Mouse (Mus musculus) brain, adult 10 weeks (tissue): ENCODE data around the gene Bag5. TPM values are rescaled to one million over a fixed set of nuclear protein-coding genes. Genes with fewer than 3 reads are reported as not detected.

Experiments used
- polyA plus RNA-seq: library from polyadenylated mRNA; stranded (reverse); fragments of 350-450 nt; fragmentation: Illumina TruSeq; extraction: RNeasy Lipid Tissue Mini Kit (QIAGEN cat#74804); gene quantifications from one replicate; pipeline ENCODE4 v1.2.3, GENCODE M21; 2015; ENCODE audit warnings: low read depth, low replicate concordance

The Bag5 gene
- 53.5 TPM for polyA plus RNA-seq

GRCm38 (mm10) chr12:111713004-111713651 is at the start of gene Bag5, which contains the start of gene Apopt1:
Gene Bag5 (minus strand): TSS chr12:111713257.
Gene Apopt1 (plus strand): TSS chr12:111713261.

GRCm38 (mm10) chr12:111758381-111759175 is 45.5 kb upstream of the Bag5 start, which contains the start of gene Klc1:
Gene Klc1 (plus strand): TSS chr12:111758849.

GRCm38 (mm10) chr12:111677882-111678669 is 35.0 kb downstream of the Bag5 start, which contains the start of gene Trmt61a:
Gene Trmt61a (plus strand): TSS chr12:111678105.

GRCm38 (mm10) chr12:111672176-111672575 is 40.9 kb downstream of the Bag5 start, which contains the start of gene Ckb:
Gene Ckb (minus strand): TSS chr12:111672338.

Other genes with a start within 250 kb of the Bag5 start
- 6.2 TPM for gene Gm266, start 227.4 kb downstream of the Bag5 start, polyA plus RNA-seq
- gene Eif5, start 175.2 kb downstream of the Bag5 start, polyA plus RNA-seq = 212 TPM
- 65.3 TPM for gene Mark3, start 138.7 kb downstream of the Bag5 start, polyA plus RNA-seq
- gene Ckb, start 40.9 kb downstream of the Bag5 start, polyA plus RNA-seq = 2,227 TPM
- gene Trmt61a, start 35.2 kb downstream of the Bag5 start, polyA plus RNA-seq = 17.8 TPM
- gene Apopt1, start within 50 bp of the Bag5 start, polyA plus RNA-seq = 63.7 TPM
- 594 TPM for gene Klc1, start 45.6 kb upstream of the Bag5 start, polyA plus RNA-seq
- gene Xrcc3, start 100.6 kb upstream of the Bag5 start, polyA plus RNA-seq = 7.4 TPM
- gene Zfyve21, start 100.9 kb upstream of the Bag5 start, polyA plus RNA-seq = 27.7 TPM
- gene Ppp1r13b, start 194.9 kb upstream of the Bag5 start, polyA plus RNA-seq = 39.0 TPM